Mouse (Mus musculus): Measurements from ENCODE around the gene Olfr545. TPM values are rescaled to one million over a fixed set of nuclear protein-coding genes. Genes with fewer than 3 reads are reported as not detected.

Gene Olfr545
- polyA plus RNA-seq, 1 experiment from 2014 or later = not detected

- no peak for TF ChIP-seq CTCF (IDR thresholded peaks at IDR 0.05; ENCODE audit: low read depth)
- Histone ChIP-seq H3K9me3 (ENCODE audit: low read depth, low read length) (no peaks in the 10 kb centered on the region), H3K36me3 (ENCODE audit: insufficient read depth) (no peaks in the 10 kb centered on the region), H3K27ac (ENCODE audit: low read depth) (no peak overlapping the region), H3K27me3 (ENCODE audit: insufficient read depth, low read length) (no peaks in the 10 kb centered on the region; the same call in 1 of the 2 replicates), H3K4me3 (ENCODE audit: low read depth, low read length) (no peak overlapping the region), H3K4me2 (no peak overlapping the region), H3K4me1 (ENCODE audit: insufficient read depth) (no peaks in the 10 kb centered on the region), H3K9ac (no peak overlapping the region)
- DNase-seq (no peak), ATAC-seq (ENCODE audit: insufficient read depth) (no peak)
- 37% methylated on average over 4 of the region's 4 CpGs for WGBS
Observed at GRCm38 (mm10) chr7:102514144-102514543, 14.8 kb upstream of the Olfr545 start.

GRCm38 (mm10) chr7:102512814-102513435 is 13.6 kb upstream of the Olfr545 start:
- Histone ChIP-seq H3K36me3 (ENCODE audit: insufficient read depth) (no peaks in the 10 kb centered on the region), H3K4me3 (ENCODE audit: low read depth, low read length) (peak overlapping the region; percentile 42), H3K27me3 (ENCODE audit: insufficient read depth, low read length) (no peaks in the 10 kb centered on the region; the same call in 1 of the 2 replicates), H3K27ac (ENCODE audit: low read depth) (no peak overlapping the region), H3K4me1 (ENCODE audit: insufficient read depth) (no peaks in the 10 kb centered on the region), H3K9me3 (ENCODE audit: low read depth, low read length) (no peaks in the 10 kb centered on the region), H3K9ac (peak overlapping the region; percentile 64), H3K4me2 (peak overlapping the region; percentile 89)
- DNase-seq (peak; percentile 95), ATAC-seq (ENCODE audit: insufficient read depth) (peak; percentile 96)
- WGBS = under 1% methylated on average over 54 of the region's 54 CpGs
- peak; percentile 79 for TF ChIP-seq CTCF (IDR thresholded peaks at IDR 0.05; ENCODE audit: low read depth)

- Histone ChIP-seq H3K9me3 (ENCODE audit: low read depth, low read length) (no peaks in the 10 kb centered on the region), H3K36me3 (ENCODE audit: insufficient read depth) (no peaks in the 10 kb centered on the region), H3K27me3 (ENCODE audit: insufficient read depth, low read length) (no peaks in the 10 kb centered on the region; the same call in 1 of the 2 replicates), H3K4me2 (no peak overlapping the region), H3K27ac (ENCODE audit: low read depth) (no peak overlapping the region), H3K4me1 (ENCODE audit: insufficient read depth) (no peaks in the 10 kb centered on the region), H3K4me3 (ENCODE audit: low read depth, low read length) (no peak overlapping the region), H3K9ac (no peak overlapping the region)
- WGBS = 85% methylated on average over 10 of the region's 10 CpGs
- no peak for DNase-seq
- no peak for TF ChIP-seq CTCF (IDR thresholded peaks at IDR 0.05; ENCODE audit: low read depth)
- no peak for ATAC-seq (ENCODE audit: insufficient read depth)
Observed at GRCm38 (mm10) chr7:102511927-102512326, 12.6 kb upstream of the Olfr545 start.

- Histone ChIP-seq H3K27ac (ENCODE audit: low read depth) (no peak overlapping the region), H3K4me1 (ENCODE audit: insufficient read depth) (no peaks in the 10 kb centered on the region), H3K4me3 (ENCODE audit: low read depth, low read length) (no peak overlapping the region), H3K36me3 (ENCODE audit: insufficient read depth) (no peaks in the 10 kb centered on the region), H3K9ac (no peak overlapping the region), H3K9me3 (ENCODE audit: low read depth, low read length) (no peaks in the 10 kb centered on the region), H3K27me3 (ENCODE audit: insufficient read depth, low read length) (no peaks in the 10 kb centered on the region; the same call in 1 of the 2 replicates), H3K4me2 (no peak overlapping the region)
- ATAC-seq (ENCODE audit: insufficient read depth) (no peak), DNase-seq (no peak)
- WGBS = 82% methylated on average over 7 of the region's 7 CpGs
- no peak for TF ChIP-seq CTCF (IDR thresholded peaks at IDR 0.05; ENCODE audit: low read depth)
Observed at GRCm38 (mm10) chr7:102509726-102510125, 10.4 kb upstream of the Olfr545 start.

- DNase-seq (no peak), ATAC-seq (ENCODE audit: insufficient read depth) (no peak)
- Histone ChIP-seq H3K9ac (no peak overlapping the region), H3K27me3 (ENCODE audit: insufficient read depth, low read length) (no peaks in the 10 kb centered on the region; the same call in 1 of the 2 replicates), H3K27ac (ENCODE audit: low read depth) (no peak overlapping the region), H3K36me3 (ENCODE audit: insufficient read depth) (no peaks in the 10 kb centered on the region), H3K4me2 (no peak overlapping the region), H3K9me3 (ENCODE audit: low read depth, low read length) (no peaks in the 10 kb centered on the region), H3K4me3 (ENCODE audit: low read depth, low read length) (no peak overlapping the region), H3K4me1 (ENCODE audit: insufficient read depth) (no peaks in the 10 kb centered on the region)
- TF ChIP-seq CTCF (IDR thresholded peaks at IDR 0.05; ENCODE audit: low read depth) = no peak
- WGBS = 88% methylated on average over 6 of the region's 6 CpGs
Observed at GRCm38 (mm10) chr7:102508666-102509065, 9.3 kb upstream of the Olfr545 start.

- H3K27ac ChIP-seq (ENCODE audit: low read depth) = no peak overlapping the region
- no peaks in the 10 kb centered on the region for H3K9me3 ChIP-seq (ENCODE audit: low read depth, low read length)
- no peak overlapping the region for H3K4me2 ChIP-seq
- ATAC-seq (ENCODE audit: insufficient read depth) (no peak), DNase-seq (no peak)
- H3K4me3 ChIP-seq (ENCODE audit: low read depth, low read length) = no peak overlapping the region
- H3K27me3 ChIP-seq (ENCODE audit: insufficient read depth, low read length) = no peaks in the 10 kb centered on the region; the same call in 1 of the 2 replicates
- no peaks in the 10 kb centered on the region for H3K36me3 ChIP-seq (ENCODE audit: insufficient read depth)
- no peak for TF ChIP-seq CTCF (IDR thresholded peaks at IDR 0.05; ENCODE audit: low read depth)
- no peak overlapping the region for H3K9ac ChIP-seq
- 86% methylated on average over 9 of the region's 9 CpGs for WGBS
- no peaks in the 10 kb centered on the region for H3K4me1 ChIP-seq (ENCODE audit: insufficient read depth)
Observed at GRCm38 (mm10) chr7:102508066-102508465, 8.7 kb upstream of the Olfr545 start.

- 47% methylated on average over 3 of the region's 3 CpGs for WGBS
- Histone ChIP-seq H3K9ac (no peak overlapping the region), H3K36me3 (ENCODE audit: insufficient read depth) (no peaks in the 10 kb centered on the region), H3K27me3 (ENCODE audit: insufficient read depth, low read length) (no peaks in the 10 kb centered on the region), H3K4me3 (ENCODE audit: low read depth, low read length) (no peak overlapping the region), H3K27ac (ENCODE audit: low read depth) (no peak overlapping the region), H3K9me3 (ENCODE audit: low read depth, low read length) (no peaks in the 10 kb centered on the region), H3K4me2 (no peak overlapping the region), H3K4me1 (ENCODE audit: insufficient read depth) (no peaks in the 10 kb centered on the region)
- DNase-seq = peak; percentile 85
- ATAC-seq (ENCODE audit: insufficient read depth) = peak; percentile 85
- TF ChIP-seq CTCF (IDR thresholded peaks at IDR 0.05; ENCODE audit: low read depth) = peak; percentile 87
Observed at GRCm38 (mm10) chr7:102506848-102507247, 7.5 kb upstream of the Olfr545 start.
